Mouse (Mus musculus) lung, embryonic 15.5 days (tissue): ENCODE results near the gene Sh3d21. TPM values are rescaled to one million over a fixed set of nuclear protein-coding genes. Genes with fewer than 3 reads are reported as not detected.
"Not testable (repeated sequence)": the region's sequence is repeated elsewhere in the genome, so short reads cannot be mapped to it uniquely, and the experiment has no call there.

ENCODE experiments used
- ATAC-seq: fragments of 200-750 bp; cut with Nextera tagmentation; 2 replicates; pipeline ENCODE4 v1.8.0; 2017; ENCODE audit warnings: moderate number of reproducible peaks, borderline replicate concordance; ENCODE audit not compliant: low FRiP score, low TSS enrichment; ENCODE audit errors: extremely low read depth
- H3K27ac ChIP-seq: fragments of 300-500 bp; sonication (generic); 2 replicates; pipeline ENCODE4 v1.5.1; 2015; ENCODE audit warnings: moderate library complexity, mild to moderate bottlenecking, inconsistent platforms
- H3K27me3 ChIP-seq: fragments of 300-500 bp; sonication (generic); 2 replicates; pipeline ENCODE4 v1.6.1; 2015; ENCODE audit warnings: inconsistent platforms
- H3K36me3 ChIP-seq: fragments of 300-500 bp; sonication (generic); 2 replicates; pipeline ENCODE4 v1.6.1; 2015; ENCODE audit warnings: inconsistent platforms
- H3K4me1 ChIP-seq: fragments of 300-500 bp; sonication (generic); 2 replicates; pipeline ENCODE4 v1.6.1; 2015; ENCODE audit warnings: inconsistent platforms
- H3K4me2 ChIP-seq: fragments of 300-500 bp; sonication (generic); 2 replicates; pipeline ENCODE4 v1.6.1; 2015; ENCODE audit warnings: inconsistent platforms, mild to moderate bottlenecking, moderate library complexity
- H3K4me3 ChIP-seq: fragments of 300-500 bp; sonication (generic); 2 replicates; pipeline ENCODE4 v1.5.1; 2015; ENCODE audit warnings: mild to moderate bottlenecking, inconsistent platforms
- H3K9ac ChIP-seq: fragments of 300-500 bp; sonication (generic); 2 replicates; pipeline ENCODE4 v1.6.1; 2015; ENCODE audit warnings: inconsistent platforms
- H3K9me3 ChIP-seq: fragments of 300-500 bp; sonication (generic); 2 replicates; pipeline ENCODE4 v1.6.1; 2016; ENCODE audit warnings: inconsistent platforms
- WGBS: fragments of 180-500 bp; shearing (Covaris S2); methylation state at CpG from one replicate; pipeline ENCODE4 v1.1.7; 2015; 5-methylcytosine and 5-hydroxymethylcytosine counted together
- polyA plus RNA-seq: library from polyadenylated mRNA; unstranded; fragments of >200 nt; fragmentation: Nextera tagmentation; extraction: Ambion mirVana; gene quantifications from 2 replicates; pipeline ENCODE4 v1.2.1, GENCODE M21; 2015

The Sh3d21 gene
- polyA plus RNA-seq, 1 experiment from 2014 or later, result 9.4 TPM

DNA sequence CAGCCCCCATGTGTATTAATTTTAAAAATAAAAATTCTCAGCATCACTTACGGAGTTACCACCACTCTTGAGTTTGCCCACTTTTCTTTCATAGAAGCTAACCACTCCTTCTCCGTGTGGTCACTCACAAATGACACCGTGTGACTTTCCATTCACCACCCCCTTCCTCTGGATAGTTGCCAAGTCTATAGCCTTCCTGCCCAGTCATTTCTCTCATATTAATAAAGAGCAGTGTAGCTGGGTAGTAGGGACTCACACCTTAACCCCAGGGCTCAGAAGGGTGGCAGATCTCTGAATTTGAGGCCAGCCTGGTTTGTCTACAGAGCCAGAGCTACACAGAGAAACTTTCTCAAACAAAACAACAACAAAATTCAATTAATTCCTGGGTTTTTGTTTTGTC is 34.2 kb upstream of the Sh3d21 start:
- 35% methylated on average over 3 of the region's 3 CpGs for WGBS
- no peak overlapping the region for H3K27ac ChIP-seq

DNA sequence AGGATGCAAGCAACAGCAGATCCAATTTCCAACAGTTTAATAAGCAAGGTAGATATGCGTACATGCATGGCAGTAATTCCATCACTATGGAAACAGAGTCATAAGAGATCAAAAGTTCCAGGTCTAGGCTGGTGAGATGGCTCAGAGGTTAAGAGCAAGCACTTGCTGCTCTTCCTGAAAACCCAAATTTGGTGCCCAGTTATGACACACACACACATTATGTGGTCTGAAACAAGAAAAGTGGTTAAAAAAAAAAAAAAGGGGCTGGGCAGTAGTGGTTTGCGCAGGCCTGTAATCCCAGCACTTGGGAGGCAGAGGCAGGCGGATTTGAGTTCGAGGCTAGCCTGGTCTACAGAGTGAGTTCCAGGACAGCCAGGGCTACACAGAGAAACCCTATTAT is 31.6 kb upstream of the Sh3d21 start:
- no peaks in the 10 kb centered on the region for H3K27me3 ChIP-seq
- no peak overlapping the region for H3K4me3 ChIP-seq
- H3K9me3 ChIP-seq, result no peaks in the 10 kb centered on the region
- H3K4me2 ChIP-seq, result no peak overlapping the region
- WGBS, result 90% methylated on average over 4 of the region's 4 CpGs
- no peak overlapping the region for H3K9ac ChIP-seq
- peaks cover 31% of the 10 kb centered on the region for H3K4me1 ChIP-seq
- H3K36me3 ChIP-seq, result peaks cover 44% of the 10 kb centered on the region
- ATAC-seq, result no peak
- H3K27ac ChIP-seq, result no peak overlapping the region

More for the DNA sequence above, 34.2 kb upstream of the Sh3d21 start:
- H3K4me3 ChIP-seq, result no peak overlapping the region
- no peaks in the 10 kb centered on the region for H3K9me3 ChIP-seq
- H3K4me1 ChIP-seq, result peaks cover 42% of the 10 kb centered on the region
- no peak overlapping the region for H3K9ac ChIP-seq
- ATAC-seq, result no peak
- peaks cover 21% of the 10 kb centered on the region for H3K36me3 ChIP-seq
- H3K27me3 ChIP-seq, result no peaks in the 10 kb centered on the region
- H3K4me2 ChIP-seq, result no peak overlapping the region

DNA sequence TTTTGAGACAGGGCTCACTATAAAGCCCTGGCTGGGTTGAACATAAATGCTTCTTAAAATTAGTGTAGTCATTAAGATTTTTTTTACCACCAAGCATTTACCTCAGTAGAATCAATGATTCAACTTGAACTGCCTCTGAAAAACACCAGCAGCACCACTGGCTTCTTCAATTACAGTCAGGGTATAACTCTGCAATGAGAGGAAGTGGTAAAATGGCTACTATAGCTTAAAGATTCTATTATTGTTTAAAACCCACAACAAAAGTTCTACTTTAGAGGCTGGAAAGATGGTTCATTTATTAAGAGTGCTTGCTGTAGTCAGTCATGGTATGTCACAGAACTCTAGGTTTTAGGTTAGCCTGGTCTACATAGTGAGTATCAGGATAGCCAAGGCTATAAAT is 30.9 kb upstream of the Sh3d21 start:
- no peak overlapping the region for H3K4me3 ChIP-seq
- H3K9ac ChIP-seq, result no peak overlapping the region
- H3K36me3 ChIP-seq, result peaks cover 48% of the 10 kb centered on the region
- peaks cover 24% of the 10 kb centered on the region for H3K4me1 ChIP-seq
- no peak overlapping the region for H3K27ac ChIP-seq
- H3K9me3 ChIP-seq, result no peaks in the 10 kb centered on the region
- no peak overlapping the region for H3K4me2 ChIP-seq
- H3K27me3 ChIP-seq, result no peaks in the 10 kb centered on the region
- ATAC-seq, result no peak

DNA sequence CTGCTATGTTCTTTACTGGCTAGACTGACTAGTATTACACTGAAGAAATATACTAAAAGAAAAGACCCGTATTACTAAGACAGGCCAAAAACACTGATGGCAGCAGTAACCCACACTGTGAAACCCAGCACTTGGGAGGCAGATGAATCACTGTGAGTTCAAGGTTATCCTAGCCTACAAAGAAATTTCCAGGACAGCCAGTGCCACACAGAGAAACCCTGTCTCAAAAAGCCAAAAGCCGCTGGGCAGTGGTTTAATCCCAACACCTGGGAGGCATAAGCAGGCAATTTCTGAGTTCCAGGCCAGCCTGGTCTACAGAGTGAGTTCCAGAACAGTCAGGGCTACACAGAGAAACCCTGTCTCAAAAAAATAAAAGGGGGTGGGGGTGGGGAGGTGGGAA is 27.3 kb upstream of the Sh3d21 start:
- Histone ChIP-seq H3K4me3 (no peak overlapping the region), H3K27me3 (no peaks in the 10 kb centered on the region), H3K9ac (no peak overlapping the region), H3K9me3 (no peaks in the 10 kb centered on the region), H3K36me3 (peaks cover 57% of the 10 kb centered on the region), H3K4me1 (peaks cover 6% of the 10 kb centered on the region; the same call in 1 of the 2 replicates), H3K4me2 (no peak overlapping the region), H3K27ac (no peak overlapping the region)
- ATAC-seq, result no peak
- 85% methylated on average over 2 of the region's 2 CpGs for WGBS

DNA sequence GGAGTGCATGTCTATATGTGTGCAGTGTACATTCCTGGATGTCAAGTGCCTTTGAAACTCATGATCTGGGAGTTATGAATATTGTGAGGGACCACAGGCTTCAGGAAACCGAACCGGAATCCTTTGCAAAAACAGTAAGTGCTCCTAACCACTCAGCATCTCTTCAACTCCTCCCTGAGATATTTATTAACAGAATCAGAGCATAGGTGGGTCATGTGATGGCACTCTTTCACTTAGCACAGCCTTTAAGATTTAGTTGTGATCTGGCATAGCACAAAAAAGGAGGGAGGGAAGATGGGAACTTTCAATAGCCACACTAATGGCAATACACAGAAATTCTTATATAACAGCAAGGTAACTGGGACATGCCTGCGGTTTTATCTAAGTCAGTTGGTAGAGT is 23.8 kb upstream of the Sh3d21 start:
- ATAC-seq, result no peak
- Histone ChIP-seq H3K4me1 (peaks cover 6% of the 10 kb centered on the region; the same call in 1 of the 2 replicates), H3K27ac (no peak overlapping the region), H3K4me3 (no peak overlapping the region), H3K4me2 (no peak overlapping the region), H3K27me3 (no peaks in the 10 kb centered on the region), H3K36me3 (peaks cover 61% of the 10 kb centered on the region), H3K9me3 (no peaks in the 10 kb centered on the region), H3K9ac (no peak overlapping the region)
- 74% methylated on average over 3 of the region's 3 CpGs for WGBS

DNA sequence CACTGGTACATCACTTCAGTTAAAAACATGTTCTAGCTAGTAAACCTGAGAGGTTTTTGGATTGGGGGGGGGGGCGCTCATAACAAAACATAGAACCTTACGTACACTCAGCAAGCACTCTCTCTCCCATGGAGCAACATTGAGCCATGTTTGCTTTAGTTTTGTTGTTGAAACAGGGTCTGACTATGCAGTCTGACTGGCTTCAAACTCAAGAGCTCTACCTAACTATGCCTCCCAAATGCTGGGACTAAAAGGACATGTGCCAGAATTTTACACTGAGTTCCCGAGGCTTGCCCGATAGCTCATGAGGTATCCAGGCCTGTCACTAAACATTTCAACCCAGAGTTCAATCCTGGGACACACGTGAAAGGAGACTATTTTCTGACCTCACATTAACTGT is 19.7 kb upstream of the Sh3d21 start:
- Histone ChIP-seq H3K27me3 (no peaks in the 10 kb centered on the region), H3K36me3 (peaks cover 73% of the 10 kb centered on the region), H3K9me3 (no peaks in the 10 kb centered on the region), H3K27ac (no peak overlapping the region), H3K4me2 (no peak overlapping the region), H3K4me1 (peaks cover 6% of the 10 kb centered on the region; the same call in 1 of the 2 replicates), H3K4me3 (no peak overlapping the region), H3K9ac (no peak overlapping the region)
- WGBS, result 76% methylated on average over 5 of the region's 5 CpGs
- ATAC-seq, result no peak

DNA sequence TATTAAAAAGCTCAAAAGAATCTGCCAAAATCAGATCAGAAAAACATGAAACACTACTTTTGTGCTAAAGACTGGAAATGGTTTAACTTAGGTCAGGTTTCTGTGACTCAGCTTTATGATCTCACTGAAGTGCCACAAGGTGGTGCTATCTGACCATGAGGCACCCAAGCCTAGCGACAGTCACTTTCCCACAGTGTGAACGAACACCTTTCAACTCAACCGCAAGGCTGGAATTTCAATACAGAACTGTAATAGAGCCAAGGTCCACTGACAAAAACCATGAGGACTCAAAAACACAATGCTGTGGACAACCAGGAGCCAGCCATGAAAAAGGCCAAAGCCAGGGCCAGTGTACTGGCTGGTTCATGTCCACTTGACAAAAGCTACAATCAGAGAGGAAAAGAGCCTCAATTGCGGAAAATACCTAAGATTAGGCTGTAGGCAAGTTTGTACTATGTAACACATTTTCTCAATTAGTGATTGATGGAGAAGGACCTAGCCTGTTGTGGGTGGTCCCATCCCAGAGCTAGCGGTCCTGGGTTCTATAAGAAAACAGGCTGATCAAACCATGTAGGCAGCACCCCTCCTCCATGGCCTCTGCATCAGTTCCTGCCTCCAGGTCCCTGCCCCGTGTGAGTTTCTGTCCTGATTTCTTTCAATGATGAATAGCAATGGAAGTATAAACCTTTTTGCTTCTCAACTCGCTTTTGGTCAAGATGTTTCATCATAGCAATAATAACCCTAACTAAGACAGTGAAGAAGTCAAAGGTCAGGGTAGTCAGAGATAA is 18.1 kb upstream of the Sh3d21 start:
- Histone ChIP-seq H3K27me3 (no peaks in the 10 kb centered on the region), H3K4me3 (no peak overlapping the region), H3K4me1 (no peaks in the 10 kb centered on the region), H3K4me2 (no peak overlapping the region), H3K9me3 (no peaks in the 10 kb centered on the region), H3K36me3 (peaks cover 78% of the 10 kb centered on the region), H3K9ac (no peak overlapping the region), H3K27ac (no peak overlapping the region)
- WGBS, result 46% methylated on average over 7 of the region's 7 CpGs
- no peak for ATAC-seq

DNA sequence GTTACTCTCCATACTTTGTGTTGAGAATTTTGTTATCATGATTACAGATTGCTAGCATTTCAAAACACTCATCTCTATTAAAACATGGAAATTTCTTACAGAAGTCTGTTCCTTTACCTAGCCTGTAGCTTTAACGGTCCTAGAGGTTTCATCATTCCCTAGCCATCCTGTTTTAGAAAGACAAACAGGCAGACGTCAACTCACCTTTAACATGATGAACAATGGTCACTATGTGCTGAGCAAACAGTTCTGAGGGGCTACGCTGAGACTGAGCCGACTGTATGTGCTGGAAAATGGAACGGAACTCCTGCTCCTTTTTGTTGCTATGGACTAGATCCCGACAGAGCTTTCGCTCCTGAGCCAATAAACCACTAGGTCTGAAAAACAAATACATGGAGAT is 12.7 kb upstream of the Sh3d21 start:
- not testable (repeated sequence) for H3K27ac ChIP-seq, H3K9ac ChIP-seq, H3K4me2 ChIP-seq, ATAC-seq, H3K9me3 ChIP-seq, H3K4me1 ChIP-seq, H3K4me3 ChIP-seq, H3K27me3 ChIP-seq
- 74% methylated on average over 7 of the region's 7 CpGs for WGBS
- peaks cover 90% of the 10 kb centered on the region for H3K36me3 ChIP-seq

DNA sequence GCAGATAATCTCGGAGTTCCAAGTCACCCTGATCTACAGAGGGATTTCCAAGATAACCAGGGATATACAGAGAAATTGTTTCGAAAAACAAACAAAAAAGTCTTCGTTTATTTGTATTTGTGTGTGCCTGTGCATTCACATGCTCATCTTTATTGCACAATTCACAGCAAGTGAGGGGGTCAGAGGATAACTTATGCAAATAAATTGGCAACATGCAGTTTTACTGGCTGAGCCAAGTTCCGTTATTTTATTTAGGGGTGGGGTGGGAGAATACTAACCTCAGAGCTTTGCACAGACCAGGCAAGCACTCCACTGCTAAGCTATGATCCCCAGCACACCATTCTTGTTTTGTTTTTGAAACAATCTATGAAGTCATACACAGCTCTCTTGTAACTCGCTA is 10.5 kb upstream of the Sh3d21 start:
- 86% methylated on average over 5 of the region's 5 CpGs for WGBS
- no peak for ATAC-seq

DNA sequence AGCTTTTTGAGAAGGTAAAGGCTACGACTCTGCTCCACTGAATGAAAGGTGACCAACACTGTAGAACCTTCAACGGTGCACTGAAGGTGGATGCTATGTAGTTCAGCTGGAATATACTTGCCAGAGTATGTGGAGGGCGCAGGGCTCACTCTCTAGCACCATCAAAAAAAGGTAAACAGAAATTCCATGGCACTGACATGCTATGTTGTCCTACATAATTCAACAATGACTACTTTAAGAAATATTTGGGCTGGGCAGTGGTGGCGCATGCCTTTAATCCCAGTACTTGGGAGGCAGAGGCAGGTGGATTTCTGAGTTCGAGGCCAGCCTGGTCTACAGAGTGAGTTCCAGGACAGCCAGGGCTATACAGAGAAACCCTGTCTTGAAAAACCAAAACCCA is 7.4 kb upstream of the Sh3d21 start:
- H3K36me3 ChIP-seq, result peaks cover 90% of the 10 kb centered on the region
- not testable (repeated sequence) for H3K4me3 ChIP-seq, H3K9ac ChIP-seq, H3K27me3 ChIP-seq, H3K9me3 ChIP-seq, ATAC-seq, H3K27ac ChIP-seq, H3K4me2 ChIP-seq, H3K4me1 ChIP-seq
- 88% methylated on average over 5 of the region's 5 CpGs for WGBS

More for the DNA sequence above, 10.5 kb upstream of the Sh3d21 start:
- Histone ChIP-seq H3K27me3 (no peaks in the 10 kb centered on the region), H3K4me2 (no peak overlapping the region), H3K9me3 (no peaks in the 10 kb centered on the region), H3K9ac (no peak overlapping the region), H3K4me1 (no peaks in the 10 kb centered on the region), H3K4me3 (no peak overlapping the region), H3K27ac (no peak overlapping the region), H3K36me3 (peaks cover 89% of the 10 kb centered on the region)

DNA sequence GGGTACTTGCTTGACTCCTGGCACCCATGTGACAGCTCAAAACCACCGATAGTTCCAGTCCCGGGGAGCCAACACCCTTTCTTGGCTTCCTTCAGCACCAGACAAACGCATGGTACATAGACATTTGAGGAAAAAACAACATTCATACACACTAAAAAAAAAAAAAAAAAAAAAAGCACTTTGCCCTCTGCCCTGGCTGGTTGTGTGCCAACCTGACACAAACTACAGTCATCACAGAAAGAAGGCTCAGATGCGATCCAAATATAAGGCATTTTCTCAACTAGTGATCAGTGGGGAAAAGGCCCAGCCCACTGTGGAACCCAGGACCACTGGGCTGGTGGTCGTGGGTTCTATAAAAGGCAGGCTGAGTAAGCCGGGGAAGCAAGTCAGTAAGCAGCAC is 5.6 kb upstream of the Sh3d21 start:
- H3K36me3 ChIP-seq, result peaks cover 75% of the 10 kb centered on the region
- 79% methylated on average over 6 of the region's 6 CpGs for WGBS
- no peaks in the 10 kb centered on the region for H3K4me1 ChIP-seq
- no peaks in the 10 kb centered on the region for H3K27me3 ChIP-seq
- ATAC-seq, result no peak
- no peak overlapping the region for H3K9ac ChIP-seq
- no peak overlapping the region for H3K4me3 ChIP-seq
- no peak overlapping the region for H3K27ac ChIP-seq
- H3K9me3 ChIP-seq, result no peaks in the 10 kb centered on the region
- no peak overlapping the region for H3K4me2 ChIP-seq

DNA sequence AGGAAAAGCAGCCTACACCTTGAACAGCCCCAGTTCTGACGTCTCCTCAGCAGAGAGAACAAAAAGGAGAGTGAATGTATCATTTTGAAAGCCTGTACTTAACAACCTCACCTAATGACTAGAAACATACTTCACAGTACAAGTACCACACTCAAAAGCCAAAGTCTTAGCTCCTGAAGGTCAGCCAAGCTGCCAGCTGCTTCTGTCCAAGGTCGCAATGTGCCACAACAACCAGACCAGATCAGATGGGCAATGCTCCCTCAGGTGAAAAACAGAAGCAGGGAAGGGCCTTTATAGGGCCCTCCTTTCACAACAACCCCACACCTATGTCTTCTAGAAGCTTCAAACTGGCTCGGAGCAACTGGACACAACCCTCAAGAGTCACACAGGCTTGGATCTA is 2.8 kb upstream of the Sh3d21 start:
- Histone ChIP-seq H3K27me3 (no peaks in the 10 kb centered on the region), H3K27ac (no peak overlapping the region), H3K36me3 (peaks cover 51% of the 10 kb centered on the region), H3K4me3 (no peak overlapping the region), H3K9me3 (no peaks in the 10 kb centered on the region), H3K4me2 (no peak overlapping the region), H3K9ac (no peak overlapping the region), H3K4me1 (peaks cover 19% of the 10 kb centered on the region)
- 61% methylated on average over 3 of the region's 3 CpGs for whole genome bisulfite sequencing
- no peak for ATAC-seq

DNA sequence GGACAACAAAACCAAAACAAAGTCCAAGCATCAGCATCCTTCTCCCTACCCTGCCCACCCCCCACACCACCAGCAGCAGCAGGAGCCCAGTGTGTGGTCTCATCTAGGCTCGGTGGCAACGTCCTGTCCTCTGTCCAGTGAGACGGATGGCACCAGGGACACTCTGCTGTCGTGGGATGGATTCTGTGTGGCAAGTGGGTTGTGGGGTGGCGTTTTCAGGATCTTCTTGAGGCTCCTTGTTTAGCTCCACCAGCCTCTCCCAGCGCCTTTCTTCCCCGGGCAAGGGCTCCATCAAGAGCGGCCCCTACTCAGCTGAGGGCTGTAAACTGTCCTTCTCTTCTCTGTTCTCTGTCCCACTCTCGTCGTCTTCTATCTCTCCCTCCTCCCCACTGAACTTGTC is 1.8 kb upstream of the Sh3d21 start:
- not testable (repeated sequence) for H3K4me3 ChIP-seq, ATAC-seq

More for the DNA sequence above, 1.8 kb upstream of the Sh3d21 start:
- Histone ChIP-seq H3K36me3 (peaks cover 42% of the 10 kb centered on the region), H3K4me1 (peaks cover 19% of the 10 kb centered on the region)
- H3K9ac ChIP-seq, H3K9me3 ChIP-seq, H3K27me3 ChIP-seq, H3K27ac ChIP-seq, H3K4me2 ChIP-seq: not testable (repeated sequence)
- 62% methylated on average over 9 of the region's 10 CpGs for WGBS
